Mouse (Mus musculus) ES-E14 (cell line): ENCODE measurements at regions not wholly inside any gene's neighbourhood (a gene's known extent, or its start where the extent isn't known, plus 50 kb on each side); places are given as distances from the start of the nearest gene placed in this dataset.

Source experiments
- DNase-seq: peaks from one replicate; pipeline ENCODE4 v3.0.0-alpha.2; 2013; ENCODE audit warnings: low read depth, low spot score
- H3K27ac ChIP-seq: 2 replicates; pipeline ENCODE4 v1.5.1; 2012; ENCODE audit warnings: low read depth, mild to moderate bottlenecking, low read length, moderate library complexity, mixed read lengths; ENCODE audit not compliant: poor library complexity, insufficient read depth, severe bottlenecking
- H3K36me3 ChIP-seq: 2 replicates; pipeline ENCODE4 v1.6.1; 2012; ENCODE audit warnings: mild to moderate bottlenecking, low read length, moderate library complexity, mixed read lengths; ENCODE audit not compliant: control insufficient read depth, poor library complexity, insufficient read depth, severe bottlenecking
- H3K4me1 ChIP-seq, 2 experiments: fragments of 150-350 bp in 1 of 2; sonication (generic) in 1 of 2; 2 replicates each; pipeline ENCODE4 v1.6.1; 2012; ENCODE audit warnings: low read length in 2 of 2, mild to moderate bottlenecking in 1 of 2, mixed read lengths in 1 of 2; ENCODE audit not compliant: control insufficient read depth in 2 of 2, insufficient read depth in 2 of 2, poor library complexity in 1 of 2
- H3K4me3 ChIP-seq, 2 experiments: fragments of 150-350 bp in 1 of 2; sonication (generic) in 1 of 2; 2 replicates each; pipeline ENCODE4 v1.5.1; 2012; ENCODE audit warnings: low read length in 2 of 2, low read depth in 1 of 2, mild to moderate bottlenecking in 1 of 2, mixed read lengths in 1 of 2; ENCODE audit not compliant: insufficient read depth in 1 of 2, poor library complexity in 1 of 2, severe bottlenecking in 1 of 2
- H3K9ac ChIP-seq: 2 replicates; pipeline ENCODE4 v1.6.1; 2012; ENCODE audit warnings: low read depth, mild to moderate bottlenecking, low read length, mixed read lengths; ENCODE audit not compliant: poor library complexity, insufficient read depth, severe bottlenecking
- H3K9me3 ChIP-seq: fragments of 150-350 bp; sonication (generic); 2 replicates; pipeline ENCODE4 v1.6.1; 2012; ENCODE audit warnings: low read depth, mild to moderate bottlenecking, low read length; ENCODE audit not compliant: control insufficient read depth, insufficient read depth
- CHD2 ChIP-seq: IDR thresholded peaks from 2 replicates; pipeline ENCODE4 v1.6.1; 2014; ENCODE audit warnings: mild to moderate bottlenecking, low read depth, low read length, inconsistent platforms
- HCFC1 ChIP-seq: IDR thresholded peaks from 2 replicates; pipeline ENCODE4 v1.6.1; 2012; ENCODE audit warnings: low read length, inconsistent platforms, borderline replicate concordance; ENCODE audit not compliant: insufficient read depth
- MAFK ChIP-seq: IDR thresholded peaks from 2 replicates; pipeline ENCODE4 v1.6.1; 2014; ENCODE audit warnings: mild to moderate bottlenecking, low read depth, low read length, inconsistent platforms; ENCODE audit not compliant: insufficient read depth
- ZC3H11A ChIP-seq: IDR thresholded peaks from 2 replicates; pipeline ENCODE4 v1.6.1; 2012; ENCODE audit warnings: low read depth, mild to moderate bottlenecking, inconsistent platforms, low read length, borderline replicate concordance
- ZNF384 ChIP-seq: IDR thresholded peaks from 2 replicates; pipeline ENCODE4 v1.6.1; 2012; ENCODE audit warnings: low read depth, low read length, inconsistent platforms
- in situ Hi-C, 2 experiments: fragments of 600-800 bp; cut with MboI; formaldehyde crosslinking; loops; one replicate each; pipeline ENCODE4 v1.15.1; 2025; ENCODE audit warnings: low sequenced_read_pairs in 2 of 2, inconsistent platforms in 1 of 2; ENCODE audit not compliant: unreplicated experiment in 2 of 2

GRCm38 (mm10) chr8:50387189-50387588 is 1543.4 kb upstream of the Tenm3 start:
- Histone ChIP-seq H3K4me1 (no peaks in the 10 kb centered on the region), H3K9me3 (no peaks in the 10 kb centered on the region), H3K36me3 (no peaks in the 10 kb centered on the region), H3K27ac (no peak overlapping the region), H3K9ac (no peak overlapping the region), H3K4me3 (no peak overlapping the region)
- in situ Hi-C loops: no loop called here
- TF ChIP-seq ZC3H11A (no peak), MAFK (no peak), CHD2 (no peak), ZNF384 (no peak), HCFC1 (no peak)
- DNase-seq: no peak

- Histone ChIP-seq H3K4me3 (no peak overlapping the region), H3K27ac (no peak overlapping the region), H3K36me3 (no peaks in the 10 kb centered on the region), H3K9ac (no peak overlapping the region), H3K4me1 (no peaks in the 10 kb centered on the region), H3K9me3 (no peaks in the 10 kb centered on the region)
- in situ Hi-C loops: no loop called here
- no peak for TF ChIP-seq ZC3H11A
- TF ChIP-seq MAFK: no peak
- TF ChIP-seq HCFC1: no peak
- no peak for TF ChIP-seq ZNF384
- TF ChIP-seq CHD2: no peak
- no peak for DNase-seq
These were observed 1539.9 kb upstream of the Tenm3 start for GRCm38 (mm10) chr8:50383697-50384096.

GRCm38 (mm10) chr8:50379745-50380144 is 1536.0 kb upstream of the Tenm3 start:
- Histone ChIP-seq H3K4me1 (no peaks in the 10 kb centered on the region), H3K4me3 (no peak overlapping the region), H3K27ac (no peak overlapping the region), H3K9ac (no peak overlapping the region), H3K9me3 (no peaks in the 10 kb centered on the region), H3K36me3 (no peaks in the 10 kb centered on the region)
- no peak for TF ChIP-seq ZNF384
- TF ChIP-seq MAFK: no peak
- no peak for TF ChIP-seq ZC3H11A
- TF ChIP-seq HCFC1: no peak
- TF ChIP-seq CHD2: no peak
- in situ Hi-C loops: no loop called here
- no peak for DNase-seq

- in situ Hi-C loops: no loop called here
- Histone ChIP-seq H3K4me1 (no peaks in the 10 kb centered on the region), H3K9me3 (no peaks in the 10 kb centered on the region), H3K9ac (no peak overlapping the region), H3K27ac (no peak overlapping the region), H3K36me3 (no peaks in the 10 kb centered on the region), H3K4me3 (no peak overlapping the region)
- TF ChIP-seq ZNF384 (no peak), CHD2 (no peak), HCFC1 (no peak), MAFK (no peak), ZC3H11A (no peak)
- no peak for DNase-seq
These were observed 1530.0 kb upstream of the Tenm3 start for GRCm38 (mm10) chr8:50373790-50374189.

- Histone ChIP-seq H3K9ac (no peak overlapping the region), H3K9me3 (no peaks in the 10 kb centered on the region), H3K4me3 (no peak overlapping the region), H3K4me1 (no peaks in the 10 kb centered on the region), H3K36me3 (no peaks in the 10 kb centered on the region), H3K27ac (no peak overlapping the region)
- DNase-seq: no peak
- in situ Hi-C loops: no loop called here
- no peak for TF ChIP-seq CHD2
These were observed 1482.7 kb upstream of the Tenm3 start for GRCm38 (mm10) chr8:50326485-50326884.
